Mouse (Mus musculus) spleen, adult 2 months (tissue): Measurements from ENCODE around the gene Acot5.

Experiments used
- CTCF ChIP-seq: fragments of 200-500 bp; IDR thresholded peaks from 2 replicates; pipeline ENCODE4 v1.5.1; 2011; ENCODE audit warnings: mild to moderate bottlenecking, inconsistent platforms; ENCODE audit not compliant: insufficient read depth, insufficient read length, insufficient replicate concordance; ENCODE audit errors: extremely low read depth
- POLR2A ChIP-seq: fragments of 200-500 bp; IDR thresholded peaks from 2 replicates; pipeline ENCODE4 v1.6.1; 2011; ENCODE audit warnings: low read depth, low read length, inconsistent platforms

- TF ChIP-seq POLR2A (no peak), CTCF (no peak)
These were observed 45.9 kb upstream of the Acot5 start for GRCm38 (mm10) chr12:84023052-84023745.
